Mouse (Mus musculus) forebrain, embryonic 11.5 days (tissue): ENCODE data around the gene Tifa. TPM values are rescaled to one million over a fixed set of nuclear protein-coding genes. Genes with fewer than 3 reads are reported as not detected.

Source experiments
- ATAC-seq: fragments of 200-750 bp; cut with Nextera tagmentation; replicated peaks from 2 replicates; pipeline ENCODE4 v1.8.0; 2017; ENCODE audit warnings: moderate TSS enrichment; ENCODE audit not compliant: low FRiP score
- DNase-seq: peaks from one replicate; pipeline ENCODE4 v3.0.0-alpha.2; 2017; ENCODE audit warnings: low spot score
- H3K27ac ChIP-seq: fragments of 300-500 bp; sonication (generic); 2 replicates; pipeline ENCODE4 v1.5.1; 2014; ENCODE audit warnings: low read depth, low read length
- H3K27me3 ChIP-seq: fragments of 300-500 bp; sonication (generic); 2 replicates; pipeline ENCODE4 v1.6.1; 2014; ENCODE audit warnings: mild to moderate bottlenecking, low read length, mixed read lengths; ENCODE audit not compliant: control insufficient read depth, insufficient read depth
- H3K36me3 ChIP-seq: fragments of 300-500 bp; sonication (generic); 2 replicates; pipeline ENCODE4 v1.6.1; 2014; ENCODE audit warnings: mild to moderate bottlenecking, low read length, moderate library complexity, mixed read lengths; ENCODE audit not compliant: control insufficient read depth, insufficient read depth
- H3K4me1 ChIP-seq: fragments of 300-500 bp; sonication (generic); replicated peaks from 2 replicates; pipeline ENCODE4 v1.6.1; 2014; ENCODE audit warnings: low read length, mixed read lengths; ENCODE audit not compliant: control insufficient read depth, insufficient read depth
- H3K4me2 ChIP-seq: fragments of 300-500 bp; sonication (generic); 2 replicates; pipeline ENCODE4 v1.6.1; 2014; ENCODE audit warnings: low read depth, mild to moderate bottlenecking, low read length, moderate library complexity, mixed read lengths; ENCODE audit not compliant: severe bottlenecking
- H3K4me3 ChIP-seq: fragments of 300-500 bp; sonication (generic); 2 replicates; pipeline ENCODE4 v1.5.1; 2014; ENCODE audit warnings: low read depth, low read length
- H3K9ac ChIP-seq: fragments of 300-500 bp; sonication (generic); 2 replicates; pipeline ENCODE4 v1.6.1; 2014; ENCODE audit warnings: low read length
- H3K9me3 ChIP-seq: fragments of 300-500 bp; sonication (generic); 2 replicates; pipeline ENCODE4 v1.6.1; 2016; ENCODE audit warnings: low read length, mixed read lengths; ENCODE audit not compliant: control insufficient read depth
- WGBS: fragments of 180-500 bp; shearing (Covaris S2); extraction: QIAGEN DNeasy Blood & Tissue Kit; methylation state at CpG from one replicate; pipeline ENCODE4 v1.1.7; 2014; 5-methylcytosine and 5-hydroxymethylcytosine counted together
- polyA plus RNA-seq: library from polyadenylated mRNA; unstranded; fragments of >200 nt; fragmentation: Nextera tagmentation; extraction: Ambion mirVana; gene quantifications from 2 replicates; pipeline ENCODE4 v1.2.1, GENCODE M21; 2014

The Tifa gene
- polyA plus RNA-seq, 1 experiment from 2014 or later = 3.2 TPM

GRCm38 (mm10) chr3:127804439-127804838 lies 14.8 kb downstream of the Tifa start:
- DNase-seq (peak; percentile 20), ATAC-seq (no peak)
- no peak overlapping the region for H3K4me2 ChIP-seq
- 91% methylated on average over 4 of the region's 4 CpGs for WGBS
- H3K4me1 ChIP-seq = no peaks in the 10 kb centered on the region
- no peaks in the 10 kb centered on the region; the same call in 1 of the 2 replicates for H3K36me3 ChIP-seq
- H3K27me3 ChIP-seq = no peaks in the 10 kb centered on the region
- H3K27ac ChIP-seq = no peak overlapping the region
- H3K9me3 ChIP-seq = no peaks in the 10 kb centered on the region
- H3K4me3 ChIP-seq = no peak overlapping the region
- no peak overlapping the region for H3K9ac ChIP-seq

- ATAC-seq (no peak), DNase-seq (peak; percentile 38)
- H3K27me3 ChIP-seq = no peaks in the 10 kb centered on the region
- H3K27ac ChIP-seq = no peak overlapping the region
- no peak overlapping the region for H3K4me2 ChIP-seq
- no peaks in the 10 kb centered on the region; the same call in 1 of the 2 replicates for H3K36me3 ChIP-seq
- WGBS = 84% methylated on average over 12 of the region's 12 CpGs
- no peak overlapping the region for H3K4me3 ChIP-seq
- H3K9me3 ChIP-seq = no peaks in the 10 kb centered on the region
- no peaks in the 10 kb centered on the region for H3K4me1 ChIP-seq
- H3K9ac ChIP-seq = no peak overlapping the region
These were observed 15.5 kb downstream of the Tifa start for GRCm38 (mm10) chr3:127805071-127805470.

- 94% methylated on average over 6 of the region's 6 CpGs for WGBS
- Histone ChIP-seq H3K4me1 (no peaks in the 10 kb centered on the region), H3K27ac (no peak overlapping the region), H3K9ac (no peak overlapping the region), H3K4me3 (no peak overlapping the region), H3K36me3 (no peaks in the 10 kb centered on the region; the same call in 1 of the 2 replicates), H3K27me3 (no peaks in the 10 kb centered on the region), H3K4me2 (no peak overlapping the region), H3K9me3 (no peaks in the 10 kb centered on the region)
- no peak for ATAC-seq
- DNase-seq = no peak
These were observed 16.4 kb downstream of the Tifa start for GRCm38 (mm10) chr3:127805991-127806390.

DNA sequence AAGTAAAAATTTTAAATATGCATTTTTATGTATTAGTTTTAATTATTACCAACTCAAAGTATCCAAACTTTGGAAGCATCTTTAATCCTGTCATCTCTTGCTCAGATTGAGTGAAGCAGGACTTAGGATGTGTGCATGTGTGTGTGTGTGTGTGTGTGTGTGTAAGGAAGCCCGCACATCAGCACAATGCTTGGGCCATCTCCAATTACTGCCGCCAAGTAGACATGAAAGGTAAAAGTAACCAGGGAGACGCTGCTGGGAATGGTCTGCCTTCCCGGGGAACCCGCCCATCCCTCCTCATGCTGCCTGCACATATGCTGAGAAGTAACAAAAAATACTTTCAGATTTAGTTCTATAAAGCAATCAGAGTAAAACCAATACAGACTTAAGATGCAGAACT lies 18.2 kb downstream of the Tifa start:
- Histone ChIP-seq H3K9me3 (no peaks in the 10 kb centered on the region), H3K27me3 (no peaks in the 10 kb centered on the region), H3K4me3 (no peak overlapping the region), H3K4me2 (no peak overlapping the region), H3K9ac (no peak overlapping the region), H3K4me1 (no peaks in the 10 kb centered on the region), H3K36me3 (no peaks in the 10 kb centered on the region; the same call in none of the 2 replicates), H3K27ac (no peak overlapping the region)
- 37% methylated on average over 5 of the region's 5 CpGs for WGBS
- DNase-seq (no peak), ATAC-seq (peak; percentile 59; the same call in 1 of the 2 replicates)

GRCm38 (mm10) chr3:127809103-127809502 lies 19.5 kb downstream of the Tifa start:
- 92% methylated on average over 7 of the region's 7 CpGs for WGBS
- no peak overlapping the region for H3K4me2 ChIP-seq
- ATAC-seq = no peak
- H3K4me1 ChIP-seq = no peaks in the 10 kb centered on the region
- H3K36me3 ChIP-seq = no peaks in the 10 kb centered on the region; the same call in none of the 2 replicates
- H3K4me3 ChIP-seq = no peak overlapping the region
- H3K27ac ChIP-seq = no peak overlapping the region
- H3K9me3 ChIP-seq = no peaks in the 10 kb centered on the region
- H3K27me3 ChIP-seq = no peaks in the 10 kb centered on the region
- no peak for DNase-seq
- no peak overlapping the region for H3K9ac ChIP-seq

GRCm38 (mm10) chr3:127817120-127817683 lies 27.6 kb downstream of the Tifa start:
- H3K9ac ChIP-seq = no peak overlapping the region
- no peaks in the 10 kb centered on the region for H3K27me3 ChIP-seq
- no peak overlapping the region for H3K4me3 ChIP-seq
- WGBS = 76% methylated on average over 7 of the region's 7 CpGs
- H3K36me3 ChIP-seq = peaks cover 3% of the 10 kb centered on the region; the same call in 1 of the 2 replicates
- no peak overlapping the region for H3K27ac ChIP-seq
- no peaks in the 10 kb centered on the region for H3K9me3 ChIP-seq
- H3K4me1 ChIP-seq = no peaks in the 10 kb centered on the region
- H3K4me2 ChIP-seq = no peak overlapping the region
- ATAC-seq (no peak), DNase-seq (no peak)

- no peak overlapping the region for H3K9ac ChIP-seq
- ATAC-seq (no peak), DNase-seq (peak; percentile 42)
- no peaks in the 10 kb centered on the region for H3K4me1 ChIP-seq
- H3K4me3 ChIP-seq = no peak overlapping the region
- H3K4me2 ChIP-seq = no peak overlapping the region
- WGBS = 85% methylated on average over 11 of the region's 11 CpGs
- H3K27ac ChIP-seq = no peak overlapping the region
- H3K9me3 ChIP-seq = no peaks in the 10 kb centered on the region
- peaks cover 3% of the 10 kb centered on the region; the same call in 1 of the 2 replicates for H3K36me3 ChIP-seq
- H3K27me3 ChIP-seq = no peaks in the 10 kb centered on the region
These were observed 29.4 kb downstream of the Tifa start for GRCm38 (mm10) chr3:127818694-127819663.

DNA sequence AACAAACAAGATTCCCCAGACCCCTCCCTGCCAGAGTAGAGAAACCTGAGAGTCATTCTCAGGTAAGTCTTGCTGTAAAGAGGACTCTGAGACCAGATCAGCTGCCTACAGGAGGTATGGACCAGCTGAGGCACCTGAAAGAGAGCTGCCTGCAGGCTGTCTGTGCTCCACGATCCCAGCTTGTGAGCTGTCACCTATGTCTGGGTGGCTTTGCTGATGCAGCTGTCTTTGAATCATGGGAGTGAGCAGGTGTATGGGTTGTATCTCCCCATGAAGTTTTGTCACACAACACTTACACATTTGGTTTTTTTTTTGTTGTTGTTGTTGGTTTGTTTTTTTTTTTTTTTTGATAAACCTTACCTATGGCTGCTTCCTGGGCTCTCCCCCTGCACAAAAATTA lies 30.8 kb downstream of the Tifa start:
- H3K27ac ChIP-seq = no peak overlapping the region
- H3K9ac ChIP-seq = no peak overlapping the region
- H3K36me3 ChIP-seq = peaks cover 3% of the 10 kb centered on the region; the same call in 1 of the 2 replicates
- WGBS = 83% methylated on average over 1 of the region's 1 CpGs
- no peak for DNase-seq
- H3K4me3 ChIP-seq = no peak overlapping the region
- no peak overlapping the region for H3K4me2 ChIP-seq
- ATAC-seq = no peak
- no peaks in the 10 kb centered on the region for H3K27me3 ChIP-seq
- H3K4me1 ChIP-seq = 0 out of 2 replicates have a peak, but pooled peaks cover 2% of the 10 kb centered on the region
- H3K9me3 ChIP-seq = no peaks in the 10 kb centered on the region
